Mouse (Mus musculus): ENCODE results near the gene Slco1a5.
"Not testable (repeated sequence)": the region's sequence is repeated elsewhere in the genome, so short reads cannot be mapped to it uniquely, and the experiment has no call there.

Slco1a5 gene

GRCm38 (mm10) chr6:142289413-142290118 is 33.2 kb downstream of the Slco1a5 start:
- DNase-seq (ENCODE audit: low read depth, low spot score) = peak; percentile 37

- DNase-seq (ENCODE audit: low read depth, low spot score) = peak; percentile 58
Measured at GRCm38 (mm10) chr6:142275721-142276442, 46.9 kb downstream of the Slco1a5 start.

- DNase-seq (ENCODE audit: low read depth, low spot score) = not testable (repeated sequence)
Measured at GRCm38 (mm10) chr6:142250738-142251307, 72.0 kb downstream of the Slco1a5 start.

- no peak for DNase-seq (ENCODE audit: low read depth, low spot score)
Measured at GRCm38 (mm10) chr6:142245065-142245464, 77.7 kb downstream of the Slco1a5 start.

- DNase-seq (ENCODE audit: low read depth, low spot score) = no peak
Measured at GRCm38 (mm10) chr6:142239468-142239867, 83.3 kb downstream of the Slco1a5 start.

GRCm38 (mm10) chr6:142220138-142220537 is 102.6 kb downstream of the Slco1a5 start:
- DNase-seq (ENCODE audit: low read depth, low spot score) = no peak

GRCm38 (mm10) chr6:142211821-142212220 is 111.0 kb downstream of the Slco1a5 start:
- peak; percentile 29 for DNase-seq (ENCODE audit: low read depth, low spot score)

- DNase-seq (ENCODE audit: low read depth, low spot score) = peak; percentile 19
Measured at GRCm38 (mm10) chr6:142209749-142210148, 113.0 kb downstream of the Slco1a5 start.

GRCm38 (mm10) chr6:142208421-142208820 is 114.4 kb downstream of the Slco1a5 start, which contains the start of gene Slco1a6:
TSS of gene Slco1a6 (minus strand) at chr6:142208521.
- DNase-seq (ENCODE audit: low read depth, low spot score) = no peak

- no peak for DNase-seq (ENCODE audit: low read depth, low spot score)
Measured at GRCm38 (mm10) chr6:142200524-142200923, 122.3 kb downstream of the Slco1a5 start.

GRCm38 (mm10) chr6:142194245-142194644 is 128.5 kb downstream of the Slco1a5 start:
- no peak for DNase-seq (ENCODE audit: low read depth, low spot score)

- peak; percentile 40 for DNase-seq (ENCODE audit: low read depth, low spot score)
Measured at GRCm38 (mm10) chr6:142191962-142192361, 130.8 kb downstream of the Slco1a5 start.

- DNase-seq (ENCODE audit: low read depth, low spot score) = no peak
Measured at GRCm38 (mm10) chr6:142187426-142187825, 135.4 kb downstream of the Slco1a5 start.

GRCm38 (mm10) chr6:142185868-142186415 is 136.8 kb downstream of the Slco1a5 start:
- DNase-seq (ENCODE audit: low read depth, low spot score) = no peak
